Mouse (Mus musculus) myocyte (in vitro differentiated cells): Measurements from ENCODE around the gene Selenow.

Source experiments
- CEBPB ChIP-seq: IDR thresholded peaks from 2 replicates; pipeline ENCODE4 v1.6.1; 2011; ENCODE audit warnings: mild to moderate bottlenecking, moderate library complexity; ENCODE audit not compliant: poor library complexity, insufficient read depth, severe bottlenecking
- E2F4 ChIP-seq: IDR thresholded peaks from one replicate; pipeline ENCODE4 v1.6.1; 2011; ENCODE audit warnings: mild to moderate bottlenecking, control low read depth, moderate library complexity; ENCODE audit not compliant: insufficient read depth
- MAX ChIP-seq: IDR thresholded peaks from one replicate; pipeline ENCODE4 v1.6.1; 2011; ENCODE audit warnings: low read depth, mild to moderate bottlenecking, control low read depth
- MYOG ChIP-seq, 3 experiments: IDR thresholded peaks; one replicate each; pipeline ENCODE4 v1.6.1; 2011; ENCODE audit warnings: control low read depth in 2 of 3, low read depth in 2 of 3, mild to moderate bottlenecking in 2 of 3; ENCODE audit not compliant: insufficient read length in 2 of 3, control insufficient read depth in 1 of 3, insufficient read depth in 1 of 3
- POLR2A ChIP-seq: IDR thresholded peaks from one replicate; pipeline ENCODE4 v1.6.1; 2011; ENCODE audit warnings: low read depth, mild to moderate bottlenecking, control low read depth, moderate library complexity; ENCODE audit not compliant: insufficient read length
- TCF12 ChIP-seq: IDR thresholded peaks from one replicate; pipeline ENCODE4 v1.6.1; 2011; ENCODE audit warnings: mild to moderate bottlenecking, control low read depth; ENCODE audit not compliant: poor library complexity, insufficient read depth, severe bottlenecking
- TCF3 ChIP-seq: IDR thresholded peaks from one replicate; pipeline ENCODE4 v1.6.1; 2011; ENCODE audit warnings: low read depth, control low read depth; ENCODE audit not compliant: insufficient read length

DNA sequence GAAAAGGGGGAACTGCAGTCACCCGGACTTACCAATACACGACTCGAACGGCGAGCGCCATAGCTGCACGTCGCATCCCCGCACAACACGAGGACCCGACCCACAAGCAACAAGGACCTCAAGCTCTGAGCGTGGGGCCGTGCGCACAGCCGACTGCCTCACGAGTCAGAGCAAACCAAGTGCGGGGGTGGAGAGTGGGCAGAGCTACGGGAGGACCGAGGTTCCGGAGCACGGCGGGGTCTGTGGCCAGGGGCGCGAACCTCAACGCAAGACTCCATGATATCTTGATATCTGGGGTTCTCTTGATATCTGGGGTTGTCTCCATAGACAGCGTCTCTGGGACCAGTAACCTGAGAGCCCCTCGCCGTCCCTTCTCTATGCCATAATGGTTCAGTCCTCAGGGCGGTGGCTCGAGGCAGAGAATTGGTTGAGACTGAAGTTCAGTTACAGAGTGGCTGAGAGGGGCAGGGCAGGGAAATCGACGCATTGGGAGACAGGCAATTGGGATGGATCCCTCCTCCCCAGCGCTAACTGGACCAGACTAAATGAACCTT lies at the start of gene Selenow:
- peak; percentile 97 for TF ChIP-seq POLR2A
- TF ChIP-seq MYOG (IDR thresholded peaks at IDR 0.05; ENCODE audit: control insufficient read depth in 1 of 3, insufficient read depth in 1 of 3, insufficient read length in 2 of 3, low read depth in 2 of 3) = peak in 1 of 3 experiments; percentile 21
- no peak for TF ChIP-seq CEBPB
- TF ChIP-seq TCF3 = no peak
- TF ChIP-seq TCF12 = no peak
- TF ChIP-seq MAX = peak; percentile 17
- no peak for TF ChIP-seq E2F4
